Mouse (Mus musculus) right cerebral cortex, postnatal 4 days (tissue): ENCODE measurements at regions not wholly inside any gene's neighbourhood (a gene's known extent, or its start where the extent isn't known, plus 50 kb on each side); places are given as distances from the start of the nearest gene placed in this dataset.
A peak's percentile ranks its signal among the peaks of the same experiment; 100 is the strongest.
"Not testable (repeated sequence)": the region's sequence is repeated elsewhere in the genome, so short reads cannot be mapped to it uniquely, and the experiment has no call there.

ENCODE experiments used
- DNase-seq: peaks from one replicate; pipeline ENCODE4 v3.0.0-alpha.2; 2022

GRCm38 (mm10) chr10:25681243-25681642 is 145.2 kb upstream of the Smlr1 start:
- peak; percentile 79 for DNase-seq

GRCm38 (mm10) chr10:25677889-25678288 is 141.8 kb upstream of the Smlr1 start:
- no peak for DNase-seq

DNA sequence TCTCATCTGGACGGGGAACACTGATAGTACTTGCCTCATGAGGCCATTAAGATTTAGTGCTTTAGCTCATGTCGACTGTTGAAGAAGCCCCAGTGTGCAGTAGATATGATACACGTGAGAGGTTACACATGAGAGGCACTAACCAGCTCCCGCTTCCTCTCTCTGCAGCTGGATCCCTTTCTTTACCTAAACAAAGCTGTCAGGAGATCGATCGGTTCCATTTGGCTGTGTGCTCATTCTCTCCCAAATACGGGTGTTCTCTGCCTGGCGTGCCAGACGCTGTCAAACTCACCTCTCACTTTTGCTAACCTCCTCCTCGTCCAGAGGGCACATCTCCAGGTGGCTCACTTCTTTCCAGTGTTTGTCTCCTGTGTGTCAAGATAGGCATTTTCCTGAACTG is 139.3 kb upstream of the Smlr1 start:
- DNase-seq = no peak

DNA sequence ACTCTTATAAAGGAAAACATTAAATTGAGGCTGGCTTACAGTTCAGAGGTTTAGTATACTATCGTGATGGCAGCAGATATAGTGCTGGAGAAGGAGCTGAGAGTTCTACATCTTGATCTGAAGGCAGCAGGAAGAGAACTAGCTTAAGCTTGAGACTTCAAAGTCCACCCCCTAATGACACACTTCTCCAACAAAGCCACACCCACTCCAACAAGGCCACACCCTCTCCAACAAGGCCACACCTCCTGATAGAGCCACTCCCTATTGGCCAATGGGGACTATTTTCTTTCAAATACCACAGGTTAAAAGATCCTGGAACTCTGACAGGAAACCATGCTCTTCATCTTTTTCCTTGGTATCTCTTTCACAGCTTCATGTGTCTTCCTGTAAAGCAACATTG is 134.0 kb upstream of the Smlr1 start:
- DNase-seq = no peak

GRCm38 (mm10) chr10:25652742-25653563 is 116.9 kb upstream of the Smlr1 start:
- DNase-seq = no peak

DNA sequence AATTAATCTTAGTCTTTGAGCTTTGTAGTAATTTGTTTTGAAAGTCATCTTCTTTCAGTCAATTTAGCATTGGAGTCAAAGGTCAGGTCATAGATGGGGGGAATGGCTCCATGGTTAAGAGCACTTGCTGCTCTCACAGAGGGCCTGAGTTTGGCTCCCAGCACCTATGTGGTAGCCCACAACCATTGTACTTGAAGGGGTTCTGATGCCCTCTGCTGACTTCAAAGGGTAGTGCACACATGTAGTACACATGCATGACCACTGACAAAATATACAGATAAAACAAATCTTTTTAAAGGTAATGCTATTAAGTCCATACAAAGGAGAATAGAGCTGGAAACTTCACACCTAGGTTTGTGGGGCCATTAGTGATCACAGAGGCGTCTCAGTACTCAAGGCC is 111.7 kb upstream of the Smlr1 start:
- DNase-seq = no peak

DNA sequence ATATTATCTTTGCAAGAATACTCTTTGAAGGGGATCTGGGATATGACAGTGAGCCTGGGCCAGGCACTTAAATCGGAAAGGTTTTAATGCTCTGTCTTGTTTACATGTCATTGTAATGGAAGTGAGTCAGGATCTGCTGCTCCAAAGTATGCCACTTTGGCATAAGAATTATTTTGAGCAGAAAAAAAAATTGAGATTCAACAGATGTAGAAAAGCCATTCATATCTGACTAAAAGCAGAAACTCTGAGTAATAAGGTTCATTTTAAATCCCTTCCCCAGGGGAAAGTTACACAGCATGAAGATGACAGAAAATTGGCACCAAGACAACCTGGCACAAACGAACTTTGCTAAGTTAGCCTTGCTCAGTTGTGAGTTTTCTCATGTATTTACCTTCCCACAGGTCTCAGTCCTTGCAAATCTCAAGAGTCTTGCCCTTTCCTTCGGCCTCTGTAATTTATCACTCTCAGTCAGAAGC is 107.5 kb upstream of the Smlr1 start:
- no peak for DNase-seq

DNA sequence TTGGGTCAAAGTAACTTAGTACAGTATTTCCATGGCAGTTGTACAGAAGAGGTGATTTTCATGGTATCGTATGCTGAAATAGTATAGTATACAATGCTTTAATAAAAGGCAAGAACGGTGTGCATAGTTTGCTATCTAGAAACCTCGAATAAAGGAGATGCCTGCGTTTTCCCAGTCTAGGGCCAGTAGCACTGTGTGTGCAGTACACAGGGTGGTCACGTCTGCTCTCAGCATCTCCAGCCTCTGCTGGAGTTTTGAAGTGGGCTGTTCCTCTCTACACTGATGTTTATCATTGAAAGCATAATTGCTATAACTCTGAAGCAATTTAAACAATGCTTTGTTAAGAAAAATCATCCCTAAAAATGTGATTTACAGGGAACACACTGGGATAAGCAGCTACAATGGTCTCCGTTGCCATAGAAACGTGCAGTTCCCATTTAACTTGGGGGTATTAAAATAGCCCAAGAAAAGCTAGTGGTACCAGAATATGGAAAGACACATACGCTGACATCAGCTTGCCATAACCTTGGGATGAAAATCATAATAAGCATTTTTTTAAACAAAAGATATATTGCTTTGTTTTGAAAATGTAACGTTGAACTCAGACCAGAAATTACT is 106.1 kb upstream of the Smlr1 start:
- DNase-seq = no peak

DNA sequence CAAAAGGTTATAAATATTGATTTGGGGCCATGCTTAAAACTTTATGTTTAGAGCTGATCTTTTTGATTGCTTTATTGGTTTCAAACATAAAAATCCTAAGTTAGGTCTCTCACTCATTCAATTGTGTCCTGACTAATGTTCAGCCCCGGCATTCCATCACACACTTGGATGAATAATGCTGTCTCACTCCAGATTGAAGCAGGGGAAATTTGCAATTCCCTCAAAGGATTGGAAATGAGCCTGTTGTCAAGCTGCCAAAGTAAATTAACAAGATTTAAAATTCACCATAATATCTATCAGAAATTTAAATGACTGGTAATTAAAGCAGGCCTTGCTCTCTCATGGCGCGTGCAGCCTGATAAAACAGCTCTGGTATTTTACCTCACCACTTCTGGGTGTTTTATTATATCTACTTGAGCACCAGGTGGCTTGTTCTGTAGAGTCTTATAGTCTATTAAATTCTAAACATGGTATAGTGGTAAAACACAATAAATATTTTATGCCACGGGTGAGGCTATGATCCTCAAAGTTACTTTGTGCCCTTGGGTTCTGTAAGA is 97.1 kb upstream of the Smlr1 start:
- no peak for DNase-seq

DNA sequence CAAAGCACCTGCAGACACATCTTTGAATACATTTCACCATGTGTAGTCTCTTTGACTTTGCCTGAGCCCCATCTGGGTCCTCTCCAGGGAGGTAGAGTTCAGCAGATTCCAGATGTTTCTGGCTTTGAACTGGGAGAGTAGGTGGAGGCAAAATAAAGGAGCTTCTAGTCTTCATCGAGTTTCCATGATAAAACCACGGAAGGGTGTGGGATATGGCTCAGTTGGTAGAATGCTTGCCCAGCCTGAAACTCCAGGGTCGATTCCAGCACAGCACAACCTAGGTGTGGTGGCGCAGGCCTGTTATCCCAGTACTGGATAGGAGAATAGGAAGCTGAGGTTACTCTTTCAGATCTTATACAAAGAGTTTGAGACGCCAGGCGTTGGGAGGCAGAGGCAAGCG is 96.2 kb upstream of the Smlr1 start:
- DNase-seq = no peak

GRCm38 (mm10) chr10:25622585-25622984 is 86.5 kb upstream of the Smlr1 start:
- DNase-seq = no peak

DNA sequence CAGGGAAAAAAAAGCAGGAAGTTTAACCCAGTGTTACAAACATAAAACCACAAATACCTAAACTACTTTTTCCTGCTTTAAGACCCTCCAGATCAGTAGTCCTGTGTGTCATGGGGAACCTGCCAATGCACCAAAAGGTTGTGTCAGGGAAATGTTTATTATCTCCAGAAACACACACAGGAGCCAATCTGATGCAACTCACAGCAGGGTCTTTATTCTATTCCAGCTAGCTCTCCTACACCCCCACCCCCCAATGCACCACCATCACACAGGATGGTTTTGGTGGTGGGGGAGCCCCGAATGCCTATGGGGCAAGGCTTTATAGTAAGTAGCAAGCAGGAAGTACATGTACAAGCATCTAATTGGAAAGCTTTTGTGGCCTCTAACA is 85.7 kb upstream of the Smlr1 start:
- not testable (repeated sequence) for DNase-seq

- DNase-seq = no peak
Measured at GRCm38 (mm10) chr10:25620939-25621746, 85.1 kb upstream of the Smlr1 start.

DNA sequence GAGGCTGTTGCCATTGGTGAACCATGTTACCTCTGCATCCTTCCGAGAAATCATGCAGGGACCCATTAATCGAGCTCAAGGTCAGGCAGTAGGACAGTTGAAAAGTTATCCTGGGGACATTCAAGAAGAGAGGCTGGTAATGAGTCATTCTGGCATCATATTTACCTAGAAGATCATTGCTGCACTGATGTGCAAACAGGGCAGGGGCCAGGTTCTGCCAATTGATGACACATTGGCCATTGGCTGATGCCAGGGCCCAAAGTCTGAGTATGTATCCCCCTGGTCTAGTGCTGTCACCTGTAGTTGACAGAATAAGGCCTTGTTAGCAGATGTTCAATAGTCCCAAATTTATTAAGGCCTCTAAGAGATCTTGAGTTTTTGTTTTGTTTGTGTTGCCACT is 83.6 kb upstream of the Smlr1 start:
- no peak for DNase-seq

DNA sequence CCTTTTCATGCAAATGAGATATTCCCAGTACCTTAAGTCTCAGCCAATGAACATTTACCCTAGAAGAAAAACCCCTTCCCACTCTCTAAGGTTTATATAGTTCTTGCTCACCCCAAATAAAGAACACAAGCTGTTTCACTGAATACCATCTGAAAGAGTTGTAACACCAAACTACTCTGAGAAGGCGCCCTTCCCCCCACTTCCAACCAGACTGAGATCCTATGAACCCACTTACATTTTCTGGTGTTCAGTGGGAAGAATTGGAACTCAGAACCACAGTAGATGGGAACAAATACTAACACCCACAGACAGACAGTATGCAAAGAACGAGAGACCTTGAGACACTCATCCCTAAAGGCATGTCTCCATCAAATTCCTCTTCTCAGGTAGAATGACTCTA is 65.4 kb upstream of the Smlr1 start:
- DNase-seq = no peak

GRCm38 (mm10) chr10:25589316-25589645 is 53.2 kb upstream of the Smlr1 start:
- DNase-seq = no peak

GRCm38 (mm10) chr10:25588611-25589315 is 52.7 kb upstream of the Smlr1 start:
- no peak for DNase-seq
